Mouse (Mus musculus) embryonic fibroblast, embryonic 13.5 days (primary cell): ENCODE measurements at regions not wholly inside any gene's neighbourhood (a gene's known extent, or its start where the extent isn't known, plus 50 kb on each side); places are given as distances from the start of the nearest gene placed in this dataset.

ENCODE experiments used
- H3K27ac ChIP-seq: 2 replicates; pipeline ENCODE4 v1.5.1; 2012; ENCODE audit warnings: low read length, control low read depth, inconsistent platforms; ENCODE audit not compliant: insufficient read depth
- H3K4me1 ChIP-seq: 2 replicates; pipeline ENCODE4 v1.6.1; 2011; ENCODE audit warnings: low read length; ENCODE audit not compliant: control insufficient read depth, insufficient read depth
- H3K4me3 ChIP-seq: 2 replicates; pipeline ENCODE4 v1.5.1; 2011; ENCODE audit warnings: mild to moderate bottlenecking, control low read depth, low read length; ENCODE audit not compliant: insufficient read depth
- CTCF ChIP-seq: IDR thresholded peaks from 2 replicates; pipeline ENCODE4 v1.5.1; 2011; ENCODE audit warnings: mild to moderate bottlenecking, control low read depth, low read length, moderate library complexity, borderline replicate concordance; ENCODE audit not compliant: insufficient read depth
- POLR2A ChIP-seq: IDR thresholded peaks from 2 replicates; pipeline ENCODE4 v1.6.1; 2011; ENCODE audit warnings: low read depth, mild to moderate bottlenecking, control low read depth, low read length, moderate library complexity

GRCm38 (mm10) chr15:92000086-92000485, 50.9 kb upstream of the Cntn1 start:
- Histone ChIP-seq H3K27ac (no peak overlapping the region), H3K4me3 (no peak overlapping the region), H3K4me1 (no peaks in the 10 kb centered on the region)
- no peak for TF ChIP-seq POLR2A
- TF ChIP-seq CTCF = no peak
